Mouse (Mus musculus): ENCODE measurements around the gene Iqca. TPM values are rescaled to one million over a fixed set of nuclear protein-coding genes. Genes with fewer than 3 reads are reported as not detected.

Iqca gene
- polyA plus RNA-seq, 2 experiments from 2014 or later = not detected

DNA sequence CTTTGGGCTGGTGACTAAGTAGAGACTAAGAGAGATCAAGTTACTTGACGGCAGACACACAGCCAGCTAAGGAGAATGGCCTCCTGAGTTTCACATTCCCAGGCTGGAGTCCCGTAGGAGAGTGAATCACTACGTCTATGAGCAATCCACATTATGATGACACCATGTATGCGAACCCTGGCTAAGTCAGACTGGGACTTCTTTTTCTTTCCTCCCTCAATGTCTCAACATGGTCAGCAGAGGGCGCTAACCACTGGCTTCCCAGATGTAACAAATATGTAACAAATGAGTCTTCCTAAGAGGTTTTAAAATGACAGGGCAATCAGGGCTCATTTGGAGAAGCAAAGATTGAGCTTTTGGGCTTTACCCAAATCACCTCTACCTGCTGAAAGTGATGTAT lies 101.9 kb downstream of the Iqca start:
- no peak for ATAC-seq

DNA sequence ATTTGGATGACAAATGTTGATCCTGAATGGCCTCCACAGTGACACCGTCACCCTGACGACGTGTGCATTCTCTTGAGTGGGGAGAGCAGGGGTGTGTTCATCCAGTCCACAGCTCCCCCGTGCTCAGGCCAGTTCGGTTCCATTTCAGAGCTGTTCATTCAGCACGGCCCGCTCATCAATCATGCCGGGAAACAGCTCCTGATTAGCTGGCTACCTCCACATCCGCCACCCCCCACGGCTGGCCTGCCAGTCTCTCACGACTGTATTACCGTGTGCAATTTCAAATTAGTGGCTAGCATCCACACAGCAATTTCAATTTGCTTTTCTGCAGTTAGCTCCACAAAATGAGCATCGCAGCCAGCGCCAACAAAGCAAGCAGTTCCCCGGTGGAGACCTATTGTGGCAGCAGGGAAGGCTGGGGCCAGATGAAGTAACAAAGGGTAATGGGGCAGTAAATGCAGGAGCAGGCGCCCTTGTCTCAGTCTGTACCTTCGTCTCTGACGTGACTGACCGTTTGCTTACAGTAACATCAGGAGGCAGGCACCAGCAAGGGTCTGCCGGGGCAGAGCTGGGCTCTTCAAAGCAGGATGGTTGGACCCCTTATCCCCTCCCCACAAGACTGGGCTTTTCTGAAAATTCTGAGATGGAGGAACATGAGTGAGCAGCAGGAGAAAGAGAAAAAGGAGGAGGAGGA lies 103.0 kb downstream of the Iqca start:
- ATAC-seq = no peak

DNA sequence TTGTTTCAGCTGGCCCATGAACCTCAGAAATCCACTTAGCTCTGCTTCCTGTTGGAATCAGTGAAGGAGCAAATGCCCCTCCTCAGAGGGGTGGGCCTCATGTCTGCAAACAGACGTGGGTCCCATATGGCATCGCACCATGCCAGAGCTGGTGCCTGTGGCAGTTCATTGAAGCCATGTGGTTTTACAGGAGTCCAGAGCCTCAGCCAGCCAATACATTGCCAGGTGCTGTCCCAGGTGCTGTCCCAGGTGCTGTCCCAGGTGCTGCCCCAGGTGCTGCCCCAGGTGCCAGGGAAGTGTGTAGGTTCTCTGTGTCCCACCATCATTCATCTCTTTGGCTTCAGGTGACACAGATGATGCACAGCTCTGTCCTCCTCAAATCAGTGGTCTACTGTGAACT lies 124.9 kb downstream of the Iqca start:
- no peak for ATAC-seq

DNA sequence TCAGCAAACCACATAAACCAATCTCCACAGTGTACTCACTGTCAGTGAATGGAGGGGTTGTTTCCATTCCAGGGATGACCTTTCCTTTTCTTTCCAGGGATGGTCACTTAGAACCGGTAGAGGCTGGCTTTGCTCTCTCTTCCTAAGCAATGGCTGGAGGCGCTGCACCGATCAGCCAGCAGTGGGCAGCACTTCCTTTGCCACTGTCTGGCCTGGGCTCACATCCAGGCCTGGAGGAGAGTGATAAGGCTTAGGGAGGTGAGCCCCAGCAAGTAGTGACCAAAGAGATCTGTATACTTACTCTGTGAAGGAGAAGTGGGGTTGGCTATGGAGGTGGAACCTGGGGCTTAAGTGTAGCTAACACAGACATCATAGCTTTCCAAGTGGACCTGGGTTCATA lies 126.3 kb downstream of the Iqca start:
- no peak for ATAC-seq

DNA sequence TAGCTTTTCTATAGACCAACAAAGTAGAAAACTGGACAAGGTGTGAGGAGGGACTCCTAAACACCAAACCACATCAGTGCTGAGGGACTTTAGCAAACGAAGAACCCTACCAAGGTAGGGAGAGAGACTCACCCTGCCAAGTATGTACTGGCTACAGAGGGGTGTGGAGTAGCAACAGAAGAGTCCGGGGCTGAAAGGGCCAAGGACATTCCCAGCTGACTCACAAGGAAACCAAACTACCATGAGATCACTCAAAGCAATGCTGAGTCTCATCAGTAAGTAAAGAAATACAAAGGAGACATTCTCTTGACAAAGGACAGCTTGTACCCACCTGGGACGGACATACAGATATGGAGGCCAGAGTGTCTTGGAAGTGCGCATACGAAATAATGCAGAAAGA lies 132.9 kb downstream of the Iqca start:
- ATAC-seq = no peak

DNA sequence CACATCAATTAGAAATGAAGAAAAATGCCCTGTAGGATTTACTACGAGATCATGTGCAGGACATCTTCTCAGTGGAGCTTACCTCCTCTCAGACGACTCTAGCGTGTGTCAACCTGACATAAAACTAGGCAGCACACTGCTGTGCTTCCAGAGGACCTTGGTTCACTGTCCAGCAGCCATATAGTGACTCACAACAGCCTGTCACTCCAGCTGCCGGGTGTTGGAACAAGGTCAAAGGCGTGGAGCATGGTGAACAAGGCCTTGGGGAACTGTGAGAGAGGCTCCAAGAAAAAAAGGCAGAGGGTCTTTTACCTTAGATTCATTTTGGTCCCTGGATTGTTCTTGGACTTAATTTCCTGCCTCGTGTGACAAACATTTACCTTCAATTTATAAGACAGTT lies 135.1 kb downstream of the Iqca start:
- ATAC-seq = no peak

DNA sequence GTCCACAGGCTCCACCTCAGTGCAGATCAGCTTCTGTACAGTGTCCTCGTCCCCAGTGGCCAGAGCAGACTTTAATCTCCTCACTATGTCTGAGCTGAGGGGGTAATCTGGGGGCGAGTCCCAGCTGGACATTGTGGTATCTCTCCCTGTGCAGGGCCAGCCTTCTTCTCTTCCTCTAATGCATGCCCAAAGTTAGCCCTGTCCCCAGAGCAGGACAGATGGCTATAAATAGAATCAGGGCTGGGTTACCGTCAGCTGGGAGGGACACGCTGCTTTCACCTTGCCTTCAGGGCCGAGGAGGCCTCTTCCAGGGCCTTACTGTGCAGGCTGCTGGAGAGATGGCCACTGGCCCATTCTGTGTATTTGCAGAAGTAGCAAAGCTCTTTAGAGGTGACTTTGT lies 138.8 kb downstream of the Iqca start, which contains the start of gene Asb18:
Asb18 (minus strand) TSS at position 221 of the 400 bp plus-strand sequence.
- no peak for ATAC-seq

DNA sequence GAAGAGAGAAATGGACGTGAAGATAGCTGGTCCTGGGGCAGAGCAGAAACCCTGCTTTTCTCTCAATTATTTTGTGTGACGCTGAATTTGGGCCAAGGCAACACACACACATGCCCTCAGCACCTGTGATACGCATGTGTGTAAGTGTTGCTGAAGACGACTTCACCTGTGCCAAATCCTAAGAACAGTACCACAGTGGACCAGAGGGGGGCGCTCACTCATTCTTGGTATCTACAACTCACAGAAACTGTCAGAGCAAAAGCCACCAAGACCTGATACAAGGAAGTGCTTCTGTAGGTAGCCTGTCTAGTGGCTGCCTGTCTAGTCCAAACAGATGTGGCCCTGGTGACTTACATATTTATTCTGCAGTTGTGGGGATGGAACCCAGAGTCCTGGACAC lies 139.9 kb downstream of the Iqca start:
- ATAC-seq = no peak

DNA sequence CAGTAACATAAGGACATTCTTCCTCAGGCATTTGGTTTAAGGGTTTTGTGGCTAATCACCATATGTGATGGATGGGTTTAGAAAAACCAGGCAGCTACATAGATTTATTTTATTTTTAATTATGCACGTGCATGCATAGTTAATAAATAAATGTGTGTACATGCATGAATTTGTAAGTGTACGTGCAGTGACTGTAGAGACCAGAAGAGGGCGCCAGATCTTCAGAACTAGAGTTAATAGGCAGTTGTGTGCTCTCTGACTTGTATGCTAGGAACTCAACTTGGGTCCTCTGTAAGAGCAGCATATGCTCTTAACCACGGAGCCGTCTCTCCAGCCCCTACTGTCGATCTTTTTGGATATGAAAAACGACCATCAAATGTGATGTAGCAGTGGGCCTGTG lies 140.4 kb downstream of the Iqca start:
- ATAC-seq = no peak

DNA sequence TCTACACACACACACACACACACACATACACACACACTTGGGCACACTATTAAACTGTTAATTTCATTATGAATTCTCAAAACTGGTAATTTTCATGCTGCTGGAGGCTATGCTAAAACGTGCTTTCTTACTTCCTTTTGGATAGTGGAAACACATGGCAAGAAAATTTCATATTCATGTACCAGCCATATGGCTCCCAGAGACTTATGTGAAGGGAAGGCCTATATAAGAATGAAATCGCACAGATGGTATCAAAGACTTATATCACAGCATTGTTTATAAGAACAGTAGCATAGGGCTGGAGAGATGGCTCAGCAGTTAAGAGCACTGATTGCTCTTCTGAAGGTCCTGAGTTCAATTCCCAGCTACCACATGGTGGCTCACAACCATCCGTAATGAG lies 141.0 kb downstream of the Iqca start:
- no peak for ATAC-seq

DNA sequence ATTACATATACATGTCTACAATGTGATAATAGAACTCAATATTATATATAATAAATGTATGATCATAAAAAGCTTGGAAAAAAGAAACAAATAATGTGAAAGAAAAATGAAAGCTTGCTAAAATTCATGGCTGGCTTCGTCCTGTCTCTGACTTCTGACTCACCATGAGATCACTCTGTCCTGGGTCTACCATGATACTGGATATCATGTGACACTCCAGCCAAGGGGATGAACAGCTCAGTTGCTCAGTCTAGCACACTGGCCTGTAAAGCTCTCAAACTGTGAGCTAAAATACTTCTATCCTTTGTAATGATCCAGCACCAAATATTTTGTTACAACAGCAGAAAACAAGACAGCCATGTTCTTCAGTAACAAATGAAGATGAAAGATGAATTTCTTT lies 143.1 kb downstream of the Iqca start:
- ATAC-seq = no peak

DNA sequence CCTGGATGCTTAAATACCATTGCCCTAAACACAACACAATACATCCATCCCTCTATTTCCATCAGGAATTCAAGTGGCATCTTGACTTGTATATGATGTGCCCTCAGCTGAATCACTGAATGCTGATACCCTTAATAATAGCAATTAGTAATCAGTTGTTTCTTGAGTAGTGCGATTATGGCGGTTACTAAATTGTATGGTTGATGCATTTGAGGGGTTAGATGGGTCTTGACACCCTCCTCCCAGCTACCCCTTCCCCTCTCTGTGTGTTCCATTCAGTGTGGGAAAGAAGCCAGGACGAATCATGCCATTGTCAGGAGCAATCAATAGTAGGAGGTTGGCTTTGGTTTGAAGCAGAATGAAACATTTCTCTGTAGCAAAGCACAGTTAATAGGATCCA lies 144.0 kb downstream of the Iqca start:
- ATAC-seq = no peak

DNA sequence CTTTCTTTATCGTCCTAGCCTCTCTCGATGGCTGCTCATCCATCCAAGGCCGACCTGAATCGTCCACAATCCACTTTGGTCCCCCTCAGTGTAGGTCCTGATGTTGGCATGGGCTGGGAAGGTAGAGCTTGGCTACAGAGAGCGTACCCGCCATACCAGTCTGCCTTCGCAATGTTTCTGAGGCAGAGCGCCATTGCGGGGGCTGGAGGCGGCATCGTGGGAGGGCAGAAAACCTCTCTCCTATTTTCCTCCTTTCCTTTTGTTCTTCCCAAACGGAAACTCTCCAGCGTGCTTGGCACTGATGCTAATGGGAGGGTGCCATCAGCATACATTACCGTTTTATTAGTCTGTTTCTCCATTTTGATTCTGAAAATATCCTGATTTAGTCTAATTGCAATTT lies 146.5 kb downstream of the Iqca start:
- ATAC-seq = no peak

DNA sequence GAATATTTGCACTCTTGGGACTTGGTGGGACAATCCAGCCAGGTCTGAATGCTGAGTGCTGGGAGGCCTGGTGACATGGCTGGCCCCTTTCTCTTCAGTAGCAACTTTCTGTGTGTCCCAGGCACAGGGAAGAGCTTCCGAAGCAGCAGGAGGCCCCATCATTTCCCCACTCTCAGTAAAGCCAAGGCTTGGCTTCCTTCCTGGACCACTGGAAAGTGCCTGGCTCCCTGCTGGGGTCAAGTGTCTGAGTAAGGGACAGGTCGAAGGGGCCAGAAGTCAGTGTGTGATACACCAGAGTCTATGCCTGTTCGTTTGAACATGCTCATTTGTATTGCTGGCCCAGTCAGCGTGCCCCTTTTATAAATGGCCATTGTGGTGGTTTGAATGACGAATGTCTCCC lies 152.2 kb downstream of the Iqca start:
- ATAC-seq = no peak

DNA sequence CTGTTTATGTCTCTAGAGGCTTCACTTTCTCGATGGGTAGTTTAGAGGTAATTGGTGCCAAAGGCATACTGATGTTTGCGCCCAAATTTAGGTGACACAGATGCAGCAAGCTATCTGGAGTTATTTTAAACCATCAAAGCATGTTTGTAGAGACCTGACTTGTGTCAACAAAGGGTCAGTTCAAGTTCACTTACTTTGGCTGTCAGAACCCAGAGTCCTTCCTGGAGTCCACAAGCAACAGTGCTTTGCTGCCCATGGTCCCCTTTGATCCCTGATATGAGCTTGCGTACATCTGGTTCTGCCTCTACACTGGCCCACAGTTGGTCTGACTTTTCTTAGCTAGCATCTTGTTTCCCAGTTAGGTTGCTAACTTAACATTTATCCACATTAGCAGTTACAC lies 153.3 kb downstream of the Iqca start:
- no peak for ATAC-seq

DNA sequence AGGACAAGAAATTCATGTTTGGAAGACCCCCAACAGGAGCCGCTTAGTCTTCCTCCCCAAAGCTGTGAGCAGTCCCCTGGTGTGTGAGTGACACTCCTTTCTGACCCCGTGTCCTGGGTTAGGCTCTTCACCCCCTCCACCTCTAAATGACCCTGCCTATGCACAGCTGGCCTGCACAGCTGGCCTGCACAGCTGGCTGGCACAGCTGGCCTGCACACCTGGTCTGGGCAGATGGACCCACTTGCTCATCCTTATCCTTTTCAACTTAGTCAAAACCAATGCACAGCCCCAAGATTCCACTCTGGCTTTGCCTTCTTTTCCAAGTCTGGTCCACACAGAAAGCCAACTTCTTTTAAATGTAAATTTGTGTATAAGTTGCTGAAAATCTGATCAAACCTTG lies 154.5 kb downstream of the Iqca start:
- ATAC-seq = no peak

DNA sequence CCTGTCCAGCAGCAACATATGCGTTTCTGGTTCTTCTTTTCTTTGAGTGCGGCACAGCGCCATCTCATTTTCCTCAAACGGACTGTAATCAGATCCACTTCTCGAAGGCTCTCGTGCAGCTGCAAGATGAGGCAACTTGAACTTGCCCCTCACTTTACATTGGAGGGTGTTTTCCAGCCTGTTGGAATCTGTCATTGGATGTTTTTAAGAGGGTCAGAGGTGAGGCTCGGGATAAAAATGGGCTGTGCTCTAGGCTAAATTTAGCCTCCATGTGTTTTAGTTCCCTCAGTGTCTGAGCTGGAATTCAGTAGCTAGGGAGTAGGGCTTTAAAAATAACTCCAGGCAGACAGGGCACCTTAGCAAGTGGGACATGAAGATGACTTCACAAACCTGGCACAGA lies 155.1 kb downstream of the Iqca start:
- ATAC-seq = no peak

DNA sequence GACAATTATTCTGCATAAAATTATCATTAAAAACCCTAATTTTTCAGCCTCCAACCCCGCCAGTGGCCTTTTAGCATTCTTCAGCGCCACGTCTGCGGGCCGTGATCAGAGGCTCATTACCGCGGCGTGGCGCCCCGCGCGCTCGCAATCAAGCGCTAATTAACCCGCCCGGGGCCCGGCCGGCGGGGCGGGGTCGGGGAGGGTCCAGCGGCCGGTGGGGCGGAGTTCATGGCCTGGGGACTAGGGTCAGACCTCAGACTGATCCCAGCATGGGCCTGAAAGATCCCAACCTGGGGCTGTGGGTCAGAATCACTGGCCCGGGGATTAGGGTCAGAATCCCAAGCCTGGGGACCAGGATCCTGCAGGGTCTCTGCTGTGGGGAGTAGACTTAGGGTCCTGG lies 160.9 kb downstream of the Iqca start:
- ATAC-seq = no peak

Other genes starting within 250 kb of the Iqca start
- gene Gbx2, start 222.2 kb downstream of the Iqca start, polyA plus RNA-seq (2017; shearing (Covaris generic)) = not detected
- not detected for gene Asb18, start 138.7 kb downstream of the Iqca start, polyA plus RNA-seq (2017; shearing (Covaris generic))
- not detected for gene Ackr3, start 50.6 kb upstream of the Iqca start, polyA plus RNA-seq (2017; shearing (Covaris generic))

Data from CD4-positive, CD25-positive, alpha-beta regulatory T cell, adult 4 months (primary cell).